ENCODE assay signal across 8 mouse cellular contexts in genomic region chr5:24337366-24337765, GRCm38 (mm10). TPM values are rescaled to one million over a fixed set of nuclear protein-coding genes. Genes with fewer than 3 reads are reported as not detected.
DNase-seq lines count a peak whose midpoint lies in the region; ATAC-seq and TF ChIP-seq lines count a peak whose summit lies in the region.
"Had no signal": no experiment of that assay in that cellular context is flagged by ENCODE, and none has a peak within 500 bp of the region (broad histone marks: within the 10 kb centered on the region; RNA-seq: fewer than 3 reads in every experiment).

No protein-coding gene starts in this region.

- peak; percentile 28; the same call in 1 of the 2 replicates for ATAC-seq in liver, embryonic 12.5 days
- ATAC-seq in liver, postnatal 0 days, result no peak

- TF ChIP-seq CTCF in liver, postnatal 0 days (IDR thresholded peaks at IDR 0.05; ENCODE audit: low read depth), result no peak

- H3K36me3 ChIP-seq in liver, embryonic 12.5 days, result no peaks in the 10 kb centered on the region
- H3K36me3 ChIP-seq in liver, postnatal 0 days (replicated peaks; ENCODE audit: insufficient read depth, low read length), result no peaks in the 10 kb centered on the region
- H3K36me3 ChIP-seq: embryonic facial prominence, embryonic 13.5 days had no signal

- no peak overlapping the region for H3K4me2 ChIP-seq in liver, embryonic 12.5 days
- H3K4me2 ChIP-seq in liver, postnatal 0 days (ENCODE audit: low read depth, low read length), result no peak overlapping the region
- H3K4me2 ChIP-seq: embryonic facial prominence, embryonic 13.5 days had no signal

- TF ChIP-seq EP300 in liver, postnatal 0 days (IDR thresholded peaks at IDR 0.05; ENCODE audit: low read depth), result no peak

- no peak overlapping the region for H3K27ac ChIP-seq in liver, embryonic 12.5 days
- H3K27ac ChIP-seq in liver, postnatal 0 days (ENCODE audit: low read depth), result no peak overlapping the region
- H3K27ac ChIP-seq: embryonic facial prominence, embryonic 13.5 days had no signal

- H3K9me3 ChIP-seq in liver, embryonic 12.5 days (replicated peaks), result no peaks in the 10 kb centered on the region
- H3K9me3 ChIP-seq in liver, postnatal 0 days (ENCODE audit: low read length), result no peaks in the 10 kb centered on the region
- H3K9me3 ChIP-seq: embryonic facial prominence, embryonic 13.5 days had no signal

- no peak overlapping the region for H3K4me3 ChIP-seq in liver, embryonic 12.5 days
- H3K4me3 ChIP-seq in liver, postnatal 0 days (ENCODE audit: low read depth, low read length), result no peak overlapping the region
- H3K4me3 ChIP-seq: embryonic facial prominence, embryonic 13.5 days had no signal

- peaks cover 23% of the 10 kb centered on the region; the same call in 1 of the 2 replicates for H3K4me1 ChIP-seq in liver, embryonic 12.5 days
- no peaks in the 10 kb centered on the region for H3K4me1 ChIP-seq in liver, postnatal 0 days (ENCODE audit: insufficient read depth)

- no peak overlapping the region for H3K9ac ChIP-seq in liver, embryonic 12.5 days
- no peak overlapping the region for H3K9ac ChIP-seq in liver, postnatal 0 days (replicated peaks)

- WGBS in liver, embryonic 12.5 days (ENCODE audit: insufficient replicate concordance), result 20% methylated on average over 9 of the region's 9 CpGs
- 21% methylated on average over 9 of the region's 9 CpGs for WGBS in liver, postnatal 0 days (ENCODE audit: insufficient replicate concordance)

- H3K27me3 ChIP-seq in liver, embryonic 12.5 days (replicated peaks), result peaks cover 17% of the 10 kb centered on the region
- H3K27me3 ChIP-seq in liver, postnatal 0 days (ENCODE audit: insufficient read depth, low read length), result no peaks in the 10 kb centered on the region
- H3K27me3 ChIP-seq: embryonic facial prominence, embryonic 13.5 days had no signal

- no peak for DNase-seq in liver, postnatal 0 days
- DNase-seq in heart, adult 9 months (ENCODE audit: low spot score in 2 of 2), result peak; percentile 78 to 81
- peak; percentile 84 for DNase-seq in heart, postnatal 4 days
- peak; percentile 42 for DNase-seq in lung, postnatal 36 days
- no peak for DNase-seq in spleen, postnatal 10 days (ENCODE audit: low spot score in 2 of 2)
- no peak for DNase-seq in spleen, postnatal 4 days (ENCODE audit: low spot score in 2 of 2)

RNA-seq across cellular contexts. Expression of gene Kcnh2, which starts 14.0 kb away (rescaled TPM):
- polyA plus RNA-seq in liver, embryonic 12.5 days (2016; fragmentation: Nextera tagmentation; extraction: Ambion mirVana), result 0.89 and 1.6 TPM in 2 replicates
- 0.05 and 0.08 TPM in 2 replicates for polyA plus RNA-seq in liver, postnatal 0 days (2015; fragmentation: Nextera tagmentation; extraction: Ambion mirVana)
- total RNA-seq in heart, postnatal 4 days (2021), result 100 to 1,000 TPM; 108 to 118 TPM

RNA-seq across cellular contexts. Expression of gene Nos3, which starts 27.2 kb away (rescaled TPM):
- polyA plus RNA-seq in liver, embryonic 12.5 days (2016; fragmentation: Nextera tagmentation; extraction: Ambion mirVana), result 4.4 and 4.9 TPM in 2 replicates
- polyA plus RNA-seq in liver, postnatal 0 days (2015; fragmentation: Nextera tagmentation; extraction: Ambion mirVana), result 1.7 and 1.8 TPM in 2 replicates
- 10 to 100 TPM; 39.5 to 40.6 TPM for total RNA-seq in heart, postnatal 4 days (2021)

RNA-seq across cellular contexts. Expression of gene Atg9b, which starts 54.6 kb away (rescaled TPM):
- 0.47 and 0.93 TPM in 2 replicates for polyA plus RNA-seq in liver, embryonic 12.5 days (2016; fragmentation: Nextera tagmentation; extraction: Ambion mirVana)
- 0.25 and 0.48 TPM in 2 replicates for polyA plus RNA-seq in liver, postnatal 0 days (2015; fragmentation: Nextera tagmentation; extraction: Ambion mirVana)
- total RNA-seq in heart, postnatal 4 days (2021), result under 1 TPM; 0.45 to 0.83 TPM

RNA-seq across cellular contexts. Expression of gene Abcb8, which starts 56.1 kb away (rescaled TPM):
- polyA plus RNA-seq in liver, embryonic 12.5 days (2016; fragmentation: Nextera tagmentation; extraction: Ambion mirVana), result 32.6 and 34.1 TPM in 2 replicates
- 20.3 and 22.3 TPM in 2 replicates for polyA plus RNA-seq in liver, postnatal 0 days (2015; fragmentation: Nextera tagmentation; extraction: Ambion mirVana)
- total RNA-seq in heart, postnatal 4 days (2021), result 10 to 100 TPM; 86.3 to 87.0 TPM

Comparison
In these comparisons a context has a peak if more than half of its experiments do, and no peak if none do; other contexts are left out.
1. DNase-seq: peak in heart, adult 9 months (2 of 2), heart, postnatal 4 days (single experiment) and lung, postnatal 36 days (single experiment); none in liver, postnatal 0 days (single experiment), spleen, postnatal 10 days (0 of 2) and spleen, postnatal 4 days (0 of 2).